Mouse (Mus musculus) Patski (cell line): ENCODE results near the gene Olfr194. TPM values are rescaled to one million over a fixed set of nuclear protein-coding genes. Genes with fewer than 3 reads are reported as not detected.
"Not testable (repeated sequence)": the region's sequence is repeated elsewhere in the genome, so short reads cannot be mapped to it uniquely, and the experiment has no call there.

Experiments
- ATAC-seq: fragments of 100-300 bp; one replicate; pipeline ENCODE4 v1.8.0; 2021
- CTCF ChIA-PET: fragments of 350-600 bp; sonication (Branson Sonifier 250); formaldehyde crosslinking; loops from one replicate; lab custom pipeline; 2022; ENCODE audit warnings: inconsistent platforms; lab: Charles Lee
- POLR2A ChIA-PET: fragments of 350-600 bp; sonication (Branson Sonifier 250); formaldehyde crosslinking; loops from one replicate; lab custom pipeline; 2022; ENCODE audit warnings: antibody characterized with exemption, inconsistent platforms; lab: Charles Lee
- DNase-seq: peaks from one replicate; pipeline ENCODE4 v3.0.0-alpha.2; 2011; ENCODE audit warnings: low read depth, low spot score
- H3K27me3 ChIP-seq: fragments of 371-371 bp; one replicate; pipeline ENCODE4 v1.5.1; 2021
- CTCF ChIP-seq: fragments of 100-300 bp; IDR thresholded peaks from one replicate; pipeline ENCODE4 v1.5.1; 2021
- in situ Hi-C: fragments of 300-500 bp; cut with MboI; formaldehyde crosslinking; loops from 3 replicates; pipeline ENCODE4 v1.11.1; 2018; ENCODE audit warnings: low pct_unique_long_range_greater_than_20kb, mixed read lengths
- polyA plus RNA-seq: library from polyadenylated mRNA; unstranded; gene quantifications from one replicate; pipeline ENCODE4 v1.2.3, GENCODE M21; 2021

Olfr194 gene
- polyA plus RNA-seq, result not detected

GRCm38 (mm10) chr16:59120969-59121368, at the start of gene Olfr194:
TSS of gene Olfr194 (minus strand) at chr16:59121069.
- DNase-seq (no peak), ATAC-seq (no peak)
- TF ChIP-seq CTCF, result no peak
- POLR2A ChIA-PET, result no interaction called here
- in situ Hi-C loops, result no loop called here
- no peaks in the 10 kb centered on the region for H3K27me3 ChIP-seq
- CTCF ChIA-PET, result no interaction called here

- TF ChIP-seq CTCF, result no peak
- CTCF ChIA-PET, result no interaction called here
- no peaks in the 10 kb centered on the region for H3K27me3 ChIP-seq
- ATAC-seq, result no peak
- in situ Hi-C loops, result no loop called here
- DNase-seq, result no peak
- POLR2A ChIA-PET, result no interaction called here
Observed at GRCm38 (mm10) chr16:59170354-59170753, 49.5 kb upstream of the Olfr194 start, which contains the start of gene Olfr196. TSS of gene Olfr196 (minus strand) at chr16:59170454.

GRCm38 (mm10) chr16:59151996-59152395, 31.1 kb upstream of the Olfr194 start:
- in situ Hi-C loops, result no loop called here
- DNase-seq (no peak), ATAC-seq (no peak)
- CTCF ChIA-PET, result no interaction called here
- TF ChIP-seq CTCF, result no peak
- POLR2A ChIA-PET, result no interaction called here
- no peaks in the 10 kb centered on the region for H3K27me3 ChIP-seq

- no peak for ATAC-seq
- no peak for DNase-seq
- POLR2A ChIA-PET, result no interaction called here
- in situ Hi-C loops, result no loop called here
- no peaks in the 10 kb centered on the region for H3K27me3 ChIP-seq
- CTCF ChIA-PET, result no interaction called here
- no peak for TF ChIP-seq CTCF
Observed at GRCm38 (mm10) chr16:59146746-59147145, 25.9 kb upstream of the Olfr194 start, which contains the start of gene Olfr195. TSS of gene Olfr195 (plus strand) at chr16:59147046.

- no peaks in the 10 kb centered on the region for H3K27me3 ChIP-seq
- ChIA-PET POLR2A (no interaction called here), CTCF (no interaction called here)
- DNase-seq (no peak), ATAC-seq (no peak)
- TF ChIP-seq CTCF, result no peak
- in situ Hi-C loops, result no loop called here
Observed at GRCm38 (mm10) chr16:59141105-59141504, 20.2 kb upstream of the Olfr194 start.

- in situ Hi-C loops, result no loop called here
- POLR2A ChIA-PET, result no interaction called here
- no peak for TF ChIP-seq CTCF
- DNase-seq (no peak), ATAC-seq (no peak)
- no peaks in the 10 kb centered on the region for H3K27me3 ChIP-seq
- CTCF ChIA-PET, result no interaction called here
Observed at GRCm38 (mm10) chr16:59130740-59131139, 9.9 kb upstream of the Olfr194 start.

- no peaks in the 10 kb centered on the region for H3K27me3 ChIP-seq
- no peak for TF ChIP-seq CTCF
- ChIA-PET CTCF (no interaction called here), POLR2A (no interaction called here)
- DNase-seq (no peak), ATAC-seq (no peak)
- in situ Hi-C loops, result no loop called here
Observed at GRCm38 (mm10) chr16:59111781-59112180, 9.1 kb downstream of the Olfr194 start, which contains the start of gene Olfr193. TSS of gene Olfr193 (minus strand) at chr16:59111881.

- in situ Hi-C loops, CTCF ChIA-PET, ATAC-seq, DNase-seq, H3K27me3 ChIP-seq, POLR2A ChIA-PET: not testable (repeated sequence)
Observed at GRCm38 (mm10) chr16:59108522-59108921, 12.3 kb downstream of the Olfr194 start.

- CTCF ChIA-PET, result no interaction called here
- ATAC-seq (no peak), DNase-seq (no peak)
- TF ChIP-seq CTCF, result no peak
- no peaks in the 10 kb centered on the region for H3K27me3 ChIP-seq
- POLR2A ChIA-PET, result no interaction called here
- in situ Hi-C loops, result no loop called here
Observed at GRCm38 (mm10) chr16:59105312-59105711, 15.6 kb downstream of the Olfr194 start.

- H3K27me3 ChIP-seq, DNase-seq, POLR2A ChIA-PET, ATAC-seq, CTCF ChIA-PET: not testable (repeated sequence)
- in situ Hi-C loops, result loop anchor here (5.0 kb wide), 1 partner anchor 37 kb away; no protein-coding TSS in a partner anchor
Observed at GRCm38 (mm10) chr16:59089722-59090121, 31.1 kb downstream of the Olfr194 start, which contains the start of gene Olfr191. TSS of gene Olfr191 (minus strand) at chr16:59089822.

GRCm38 (mm10) chr16:59081113-59081512, 39.8 kb downstream of the Olfr194 start:
- H3K27me3 ChIP-seq, POLR2A ChIA-PET: not testable (repeated sequence)

GRCm38 (mm10) chr16:59077905-59078304, 43.0 kb downstream of the Olfr194 start, which contains the start of gene Olfr190:
TSS of gene Olfr190 (minus strand) at chr16:59078005.
- ATAC-seq, result no peak
- no peaks in the 10 kb centered on the region for H3K27me3 ChIP-seq
- DNase-seq, result no peak
- TF ChIP-seq CTCF, result no peak
- in situ Hi-C loops, result no loop called here
- POLR2A ChIA-PET, result no interaction called here
- CTCF ChIA-PET, result no interaction called here

More at GRCm38 (mm10) chr16:59081113-59081512, 39.8 kb downstream of the Olfr194 start:
- in situ Hi-C loops, CTCF ChIA-PET, DNase-seq, ATAC-seq: not testable (repeated sequence)
